8 mouse cellular contexts compared by ENCODE assay signal in genomic region chr4:119320131-119320830, GRCm38 (mm10). TPM values are rescaled to one million over a fixed set of nuclear protein-coding genes. Genes with fewer than 3 reads are reported as not detected.
DNase-seq lines count a peak whose midpoint lies in the region; ATAC-seq and TF ChIP-seq lines count a peak whose summit lies in the region.

TSS of gene Ppih (minus strand) at chr4:119320546.

- peak; percentile 99 for ATAC-seq in erythroid progenitor cell, adult 5-6 weeks (replicated peaks; ENCODE audit: low FRiP score, poor library complexity, severe bottlenecking)
- ATAC-seq in heart, embryonic 12.5 days (ENCODE audit: insufficient number of reproducible peaks, low FRiP score): peak; percentile 97
- peak; percentile 97 for ATAC-seq in kidney, postnatal 0 days (replicated peaks; ENCODE audit: low FRiP score, low read depth)
- peak; percentile 96 for ATAC-seq in liver, embryonic 11.5 days (replicated peaks; ENCODE audit: low FRiP score)
- peak; percentile 96 for ATAC-seq in stomach, embryonic 14.5 days (ENCODE audit: insufficient number of reproducible peaks, insufficient read depth, low FRiP score, low read depth)

- 0 out of 2 replicates have a peak, but pooled peaks cover 9% of the 10 kb centered on the region for H3K27me3 ChIP-seq in heart, embryonic 12.5 days (replicated peaks)
- no peaks in the 10 kb centered on the region for H3K27me3 ChIP-seq in kidney, postnatal 0 days (ENCODE audit: insufficient read depth, low read length)
- H3K27me3 ChIP-seq in liver, embryonic 11.5 days (replicated peaks; ENCODE audit: control insufficient read depth, insufficient read depth, low read length): no peaks in the 10 kb centered on the region
- no peaks in the 10 kb centered on the region for H3K27me3 ChIP-seq in stomach, embryonic 14.5 days (ENCODE audit: control insufficient read depth, insufficient read depth, low read length)

- H3K9me3 ChIP-seq in heart, embryonic 12.5 days (replicated peaks): no peaks in the 10 kb centered on the region
- no peaks in the 10 kb centered on the region for H3K9me3 ChIP-seq in kidney, postnatal 0 days (replicated peaks; ENCODE audit: low read length)
- no peaks in the 10 kb centered on the region for H3K9me3 ChIP-seq in liver, embryonic 11.5 days (ENCODE audit: control insufficient read depth, low read length)
- no peaks in the 10 kb centered on the region for H3K9me3 ChIP-seq in stomach, embryonic 14.5 days (ENCODE audit: control insufficient read depth, low read depth, low read length)

- H3K9ac ChIP-seq in heart, embryonic 12.5 days: peak within 1 kb of the TSS; percentile 70
- peak within 1 kb of the TSS; percentile 69 for H3K9ac ChIP-seq in kidney, postnatal 0 days (ENCODE audit: low read depth, low read length)
- H3K9ac ChIP-seq in liver, embryonic 11.5 days (ENCODE audit: low read depth, low read length): peak within 1 kb of the TSS; percentile 74
- H3K9ac ChIP-seq in stomach, embryonic 14.5 days (replicated peaks; ENCODE audit: low read depth, low read length): peak within 1 kb of the TSS; percentile 38

- H3K36me3 ChIP-seq in heart, embryonic 12.5 days: peaks cover 35% of the 10 kb centered on the region
- peaks cover 16% of the 10 kb centered on the region; the same call in 1 of the 2 replicates for H3K36me3 ChIP-seq in kidney, postnatal 0 days (ENCODE audit: insufficient read depth, low read length)
- peaks cover 11% of the 10 kb centered on the region for H3K36me3 ChIP-seq in liver, embryonic 11.5 days (ENCODE audit: control insufficient read depth, insufficient read depth, low read length)
- peaks cover 23% of the 10 kb centered on the region for H3K36me3 ChIP-seq in stomach, embryonic 14.5 days (ENCODE audit: control insufficient read depth, insufficient read depth, low read length)

- H3K27ac ChIP-seq in heart, embryonic 12.5 days (ENCODE audit: poor library complexity, severe bottlenecking): peak within 1 kb of the TSS; percentile 56; the same call in 1 of the 2 replicates
- peak within 1 kb of the TSS; percentile 90 for H3K27ac ChIP-seq in kidney, postnatal 0 days
- H3K27ac ChIP-seq in liver, embryonic 11.5 days (ENCODE audit: low read depth, low read length): peak within 1 kb of the TSS; percentile 47; the same call in 1 of the 2 replicates
- H3K27ac ChIP-seq in stomach, embryonic 14.5 days (ENCODE audit: low read length): peak within 1 kb of the TSS; percentile 83

- peak; percentile 96 for DNase-seq in CD4-positive helper T cell, adult 2 months (ENCODE audit: low read depth, low spot score)
- DNase-seq in brain, embryonic 18.5 days (ENCODE audit: low read depth, low spot score): peak; percentile 86
- DNase-seq in kidney, postnatal 0 days (ENCODE audit: low spot score): peak; percentile 97
- peak; percentile 96 for DNase-seq in liver, embryonic 11.5 days (ENCODE audit: low spot score)
- peak; percentile 97 for DNase-seq in naive thymus-derived CD4-positive, alpha-beta T cell, adult 2 months (ENCODE audit: low read depth)

- peak within 1 kb of the TSS; percentile 92 for H3K4me2 ChIP-seq in heart, embryonic 12.5 days
- H3K4me2 ChIP-seq in kidney, postnatal 0 days (ENCODE audit: low read length): peak within 1 kb of the TSS; percentile 86
- H3K4me2 ChIP-seq in liver, embryonic 11.5 days: peak within 1 kb of the TSS; percentile 98
- peak within 1 kb of the TSS; percentile 98 for H3K4me2 ChIP-seq in stomach, embryonic 14.5 days (replicated peaks; ENCODE audit: low read depth, low read length)

- H3K4me1 ChIP-seq in heart, embryonic 12.5 days (replicated peaks): peaks cover 13% of the 10 kb centered on the region
- H3K4me1 ChIP-seq in kidney, postnatal 0 days (replicated peaks; ENCODE audit: insufficient read depth, low read length): peaks cover 7% of the 10 kb centered on the region
- peaks cover 13% of the 10 kb centered on the region for H3K4me1 ChIP-seq in liver, embryonic 11.5 days (replicated peaks; ENCODE audit: control insufficient read depth, insufficient read depth, low read length)
- H3K4me1 ChIP-seq in stomach, embryonic 14.5 days (ENCODE audit: control insufficient read depth, insufficient read depth, low read length): peaks cover 13% of the 10 kb centered on the region

- 1% methylated on average over 44 of the region's 44 CpGs for WGBS in heart, embryonic 12.5 days
- WGBS in kidney, postnatal 0 days: under 1% methylated on average over 44 of the region's 44 CpGs
- under 1% methylated on average over 44 of the region's 44 CpGs for WGBS in liver, embryonic 11.5 days
- 1% methylated on average over 44 of the region's 44 CpGs for WGBS in stomach, embryonic 14.5 days

- peak within 1 kb of the TSS; percentile 88 for H3K4me3 ChIP-seq in heart, embryonic 12.5 days
- peak within 1 kb of the TSS; percentile 76 for H3K4me3 ChIP-seq in kidney, postnatal 0 days (replicated peaks; ENCODE audit: low read depth, low read length)
- H3K4me3 ChIP-seq in liver, embryonic 11.5 days (ENCODE audit: low read depth, low read length): peak within 1 kb of the TSS; percentile 87
- peak within 1 kb of the TSS; percentile 75 for H3K4me3 ChIP-seq in stomach, embryonic 14.5 days (ENCODE audit: low read depth, low read length)

- peak; percentile 22; the same call in 1 of the 2 replicates for TF ChIP-seq CTCF in kidney, postnatal 0 days (IDR thresholded peaks at IDR 0.05; ENCODE audit: low read depth)

RNA-seq across cellular contexts. Expression of gene Ppih, which starts in this region (rescaled TPM):
- total RNA-seq in erythroid progenitor cell, adult 5-6 weeks (2015; ENCODE audit: low replicate concordance): 59.5 and 78.9 TPM in 2 replicates
- 19.3 and 43.4 TPM in 2 replicates for total RNA-seq in erythroid progenitor cell, adult 5-6 weeks (2017; ENCODE audit: low replicate concordance)
- 58.1 and 58.5 TPM in 2 replicates for polyA plus RNA-seq in heart, embryonic 12.5 days (2016; fragmentation: Nextera tagmentation; extraction: Ambion mirVana)
- polyA plus RNA-seq in kidney, postnatal 0 days (2015; fragmentation: Nextera tagmentation; extraction: Ambion mirVana): 74.6 and 75.7 TPM in 2 replicates
- 138 and 140 TPM in 2 replicates for polyA plus RNA-seq in liver, embryonic 11.5 days (2014; fragmentation: Nextera tagmentation; extraction: Ambion mirVana)
- 91.7 and 93.7 TPM in 2 replicates for polyA plus RNA-seq in stomach, embryonic 14.5 days (2014; fragmentation: Nextera tagmentation; extraction: Ambion mirVana)

Comparison
In these comparisons a context has a peak if more than half of its experiments do, and no peak if none do; other contexts are left out.
1. Peak in every context shown above with its lines: DNase-seq, ATAC-seq, H3K4me3 ChIP-seq and H3K27ac ChIP-seq.